Mouse (Mus musculus): ENCODE results near the gene A930033H14Rik.

A930033H14Rik gene

DNA sequence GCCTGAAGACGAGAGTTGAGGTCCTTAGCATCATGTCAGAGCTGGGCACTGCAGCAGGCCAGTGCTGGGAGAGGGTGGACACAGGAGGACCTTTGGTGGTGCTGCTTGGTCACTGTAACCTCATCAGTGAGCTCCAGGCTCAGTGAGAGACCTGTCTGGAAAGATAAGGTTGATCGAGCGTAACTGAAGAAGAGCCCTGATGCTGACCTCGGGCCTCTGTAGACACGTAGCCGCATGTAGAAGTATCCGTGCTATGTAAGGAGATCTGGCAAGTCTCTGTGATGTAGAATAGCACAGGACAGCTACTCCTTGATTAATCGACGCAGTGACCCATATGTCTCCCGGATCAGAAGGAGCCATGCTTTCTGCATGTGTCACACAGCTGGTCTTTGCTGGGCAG, 19.2 kb downstream of the A930033H14Rik start:
- no peak for DNase-seq (ENCODE audit: low spot score)

DNA sequence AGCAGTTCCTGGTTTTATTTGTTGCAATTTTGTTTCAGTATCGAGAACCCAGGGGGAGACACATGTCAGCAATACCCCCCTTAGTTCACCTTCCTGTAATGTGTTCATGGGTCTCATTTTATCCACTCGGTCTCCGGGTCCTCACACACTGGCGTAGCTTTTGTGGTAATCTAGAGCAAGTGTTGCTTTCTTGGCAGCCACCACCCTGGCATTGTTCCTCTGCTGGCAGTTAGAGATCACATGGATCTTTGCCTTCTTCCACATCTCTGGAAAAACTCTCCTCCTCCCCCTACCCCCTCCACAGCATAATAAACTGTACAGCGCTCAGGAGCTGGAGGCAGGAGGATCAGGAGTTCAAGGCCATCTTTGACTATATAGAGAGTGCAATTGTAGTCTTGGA, 20.6 kb downstream of the A930033H14Rik start:
- no peak for DNase-seq (ENCODE audit: low spot score)

DNA sequence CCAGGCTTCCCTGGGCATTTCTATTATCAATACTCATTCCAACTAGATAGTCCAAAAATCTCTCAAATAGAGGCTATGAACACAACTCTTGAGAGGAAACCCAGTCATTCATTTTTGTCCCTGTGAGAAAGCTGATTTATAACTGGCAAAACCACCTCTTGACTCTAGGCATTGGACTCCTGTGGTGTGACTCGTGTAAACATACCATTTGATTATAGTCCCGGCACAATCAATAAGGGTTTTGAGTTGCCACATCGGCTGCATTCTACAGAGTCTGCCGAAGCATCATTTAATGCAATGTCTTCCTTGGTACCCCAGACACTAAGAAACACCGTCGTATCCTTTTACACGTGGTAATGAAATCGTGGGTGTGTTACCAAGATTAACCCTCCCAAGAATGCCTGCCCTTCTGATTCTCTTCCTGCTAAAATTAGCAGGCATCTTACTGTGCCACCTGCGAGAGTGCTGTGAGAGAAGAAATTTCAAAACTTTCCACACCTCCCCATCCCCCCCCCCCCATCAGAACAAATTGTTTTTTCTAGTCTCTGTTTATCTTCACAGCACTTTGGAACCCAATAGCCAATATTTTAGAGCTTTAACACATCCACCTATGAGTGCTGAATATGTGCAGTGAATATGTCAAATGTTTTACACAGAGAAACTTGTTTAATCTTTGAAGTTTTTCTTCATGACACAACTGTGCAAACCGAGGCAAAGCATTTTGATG, 22.3 kb downstream of the A930033H14Rik start:
- DNase-seq (ENCODE audit: low spot score): no peak

DNA sequence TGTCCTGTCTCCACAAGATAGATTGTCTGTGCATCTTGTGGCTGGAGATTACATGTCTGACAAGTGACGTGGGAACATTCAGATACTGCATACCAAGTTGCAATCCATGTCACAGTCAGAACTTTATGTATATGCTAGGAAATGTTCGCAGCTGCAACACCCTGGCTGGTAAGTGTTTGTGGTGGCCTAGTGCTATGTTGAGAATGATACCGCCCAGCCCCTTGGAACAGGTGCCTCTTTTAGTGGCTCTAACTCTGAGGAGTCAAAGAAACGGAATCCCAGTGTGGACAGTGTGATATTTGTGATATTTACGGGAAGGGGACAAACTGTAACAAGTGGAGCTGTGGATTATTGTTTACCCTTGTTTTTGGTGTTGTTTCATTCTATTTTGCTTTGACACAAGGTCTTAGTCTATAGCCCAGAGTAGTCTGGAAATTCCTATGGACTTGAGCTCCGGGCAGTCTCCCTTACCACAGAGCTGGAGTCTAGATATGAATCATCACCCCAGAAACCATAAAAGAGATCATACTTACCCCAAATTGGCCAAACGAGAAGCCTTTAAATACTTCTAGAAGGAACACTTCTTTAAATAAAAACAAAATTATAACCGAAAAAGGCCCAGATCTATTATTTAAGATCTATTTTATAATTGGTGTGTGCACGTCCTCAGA, 25.0 kb downstream of the A930033H14Rik start:
- DNase-seq (ENCODE audit: low spot score): no peak

DNA sequence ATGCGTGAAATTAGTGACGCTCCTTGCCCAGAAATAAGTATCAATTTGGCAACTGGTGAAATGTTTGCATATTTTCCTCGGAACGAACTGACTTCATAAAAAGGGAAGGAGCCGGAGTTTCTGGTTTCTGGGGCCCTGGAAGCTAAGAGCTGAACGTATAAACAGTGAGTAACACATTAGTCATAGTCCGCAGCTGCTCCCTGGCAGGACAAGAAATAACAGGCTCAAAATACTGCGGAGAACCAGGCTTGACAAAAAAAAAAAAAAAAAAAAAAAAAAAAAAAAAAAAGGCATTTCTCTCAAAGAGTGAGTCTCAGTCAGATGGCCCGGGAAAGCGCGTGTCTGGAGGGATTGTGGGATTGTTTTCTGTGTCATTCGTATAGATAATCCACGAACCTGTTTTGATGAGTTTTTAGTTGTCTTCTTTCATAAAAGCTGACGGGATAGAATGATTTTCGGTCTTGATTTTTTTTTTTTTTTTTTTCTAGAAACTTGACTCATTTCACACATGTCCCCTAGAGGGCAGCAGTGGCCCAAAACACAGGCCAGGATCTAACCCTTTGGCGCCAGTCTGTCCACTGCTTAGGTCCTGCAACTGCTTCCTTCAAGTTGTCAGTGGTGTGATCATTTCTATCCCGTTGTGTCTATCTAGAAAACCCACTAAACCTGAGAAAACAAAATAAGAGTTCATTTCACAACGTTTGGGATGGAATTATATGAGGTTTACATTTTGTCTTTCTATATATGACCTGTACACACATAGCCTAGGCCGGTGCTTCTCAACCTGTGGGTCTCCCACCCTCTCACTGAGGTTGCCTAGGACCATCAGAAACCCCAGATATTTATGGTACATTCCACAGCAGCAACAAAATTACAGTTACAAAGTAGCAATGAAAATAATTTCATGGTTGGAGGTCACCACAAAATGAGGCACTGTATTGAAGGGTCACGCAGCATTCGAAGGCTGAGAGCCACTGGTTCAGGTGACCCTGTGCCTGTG, 26.7 kb downstream of the A930033H14Rik start:
- peak; percentile 85 for DNase-seq (ENCODE audit: low spot score)

DNA sequence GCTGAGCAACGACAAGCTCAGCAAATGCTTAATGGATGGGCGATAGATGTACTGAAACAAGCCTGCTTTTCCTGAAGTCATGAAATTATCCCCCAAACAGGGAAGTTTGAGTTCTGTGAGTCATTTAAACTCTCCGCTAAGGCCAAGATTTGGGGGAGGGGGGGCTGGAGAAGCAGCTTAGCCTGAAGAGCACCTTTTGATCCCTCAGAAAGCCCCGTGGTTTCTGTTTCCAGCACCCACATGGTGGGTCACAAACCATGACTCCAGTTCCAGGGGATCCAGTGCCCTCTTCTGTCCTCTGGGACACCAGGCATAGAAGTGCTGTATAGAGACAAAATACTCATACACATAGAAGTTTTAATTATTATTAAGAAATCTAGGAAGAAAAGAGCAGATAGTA, 27.5 kb downstream of the A930033H14Rik start:
- no peak for DNase-seq (ENCODE audit: low spot score)

DNA sequence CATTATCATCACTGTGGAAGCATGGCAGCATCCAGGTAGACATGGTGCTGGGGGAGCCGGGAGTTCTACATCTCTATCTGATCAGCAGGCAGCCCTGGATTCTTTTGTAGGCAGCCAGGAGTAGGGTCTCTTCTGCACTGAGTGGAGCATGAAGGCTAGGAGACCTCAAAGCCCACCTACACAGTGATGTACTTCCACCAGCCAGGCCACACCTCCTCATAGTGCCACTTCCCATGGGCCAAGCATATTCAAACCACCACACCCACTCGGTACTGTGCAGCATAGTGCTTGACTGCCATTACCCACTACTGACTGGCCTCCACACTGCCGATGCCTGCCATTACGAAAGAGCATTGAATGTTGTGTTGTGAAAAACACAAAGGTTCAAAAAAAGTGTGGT, 28.0 kb downstream of the A930033H14Rik start:
- DNase-seq (ENCODE audit: low spot score): no peak

DNA sequence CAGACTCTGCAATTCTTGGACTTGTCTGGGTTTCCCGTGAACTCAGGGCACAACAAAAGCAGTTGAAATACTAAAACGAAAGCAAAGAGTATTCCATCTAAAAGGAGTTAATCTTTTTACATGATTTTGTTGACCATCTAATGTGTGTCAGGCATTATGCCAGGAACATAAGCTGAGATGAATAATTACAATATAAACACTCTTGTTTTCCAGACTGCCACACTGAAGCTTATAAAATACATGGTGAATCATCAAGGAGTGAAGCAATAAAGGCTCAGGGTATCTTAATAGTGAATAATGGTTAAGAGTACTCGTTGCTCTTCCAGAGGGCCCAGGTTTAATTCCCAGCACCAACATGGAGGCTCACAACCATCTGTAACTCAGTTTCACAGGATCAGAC, 31.9 kb downstream of the A930033H14Rik start:
- no peak for DNase-seq (ENCODE audit: low spot score)

DNA sequence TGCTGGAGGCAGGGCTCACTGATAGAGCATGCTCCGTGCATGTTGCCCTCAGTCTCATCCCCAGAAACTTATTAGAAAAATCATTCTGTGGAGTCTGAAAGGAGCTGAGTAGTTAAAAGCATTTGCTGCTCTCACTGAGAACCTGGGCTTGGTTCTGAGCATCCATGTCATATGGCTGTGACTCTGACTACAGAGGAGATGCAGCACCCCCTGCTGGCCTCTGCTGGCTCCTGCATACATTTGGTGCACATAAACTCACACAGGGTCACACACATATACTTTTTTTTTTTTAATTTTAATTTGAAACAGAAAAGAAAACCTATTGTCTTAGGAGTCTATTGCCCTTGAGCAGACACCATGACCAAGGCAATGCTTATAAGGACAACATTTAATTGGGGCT, 33.6 kb downstream of the A930033H14Rik start:
- no peak for DNase-seq (ENCODE audit: low spot score)

DNA sequence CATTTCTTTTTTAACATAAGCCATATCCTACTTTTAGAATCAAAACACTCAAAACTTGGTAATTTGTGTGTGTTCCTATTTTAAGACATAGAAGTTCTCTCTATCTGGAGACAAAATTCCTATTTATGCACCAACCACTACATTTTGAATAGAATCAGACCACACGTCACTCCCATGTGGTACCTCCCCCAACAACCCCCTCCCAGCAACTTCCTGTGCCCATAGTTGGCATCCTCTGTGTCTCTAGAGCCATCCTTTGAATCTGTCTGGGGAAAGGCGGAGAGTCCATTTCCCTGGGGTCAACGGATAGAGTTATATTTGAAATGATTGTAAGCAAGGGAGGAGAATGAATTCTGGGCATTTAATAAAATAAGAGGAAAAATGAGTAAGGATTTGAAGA, 36.8 kb downstream of the A930033H14Rik start:
- no peak for DNase-seq (ENCODE audit: low spot score)

DNA sequence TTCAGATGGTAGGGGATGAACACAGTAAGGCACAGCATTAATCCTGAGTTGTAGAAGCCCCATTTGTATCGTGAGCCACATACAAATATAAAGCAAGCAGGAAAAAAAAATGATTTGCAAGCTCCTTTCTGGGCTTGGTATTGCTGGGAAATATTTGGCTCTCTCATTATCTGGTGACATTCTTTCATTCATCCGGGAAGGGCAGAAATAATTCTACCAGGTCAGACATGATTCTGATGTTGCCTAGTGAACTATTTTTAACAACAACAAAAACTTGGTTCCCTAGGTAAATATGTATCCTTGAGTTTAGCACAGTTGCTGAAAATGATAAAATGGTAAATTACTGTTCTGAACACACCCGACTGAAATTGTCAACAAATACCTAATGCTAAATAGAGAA, 40.5 kb downstream of the A930033H14Rik start:
- no peak for DNase-seq (ENCODE audit: low spot score)

DNA sequence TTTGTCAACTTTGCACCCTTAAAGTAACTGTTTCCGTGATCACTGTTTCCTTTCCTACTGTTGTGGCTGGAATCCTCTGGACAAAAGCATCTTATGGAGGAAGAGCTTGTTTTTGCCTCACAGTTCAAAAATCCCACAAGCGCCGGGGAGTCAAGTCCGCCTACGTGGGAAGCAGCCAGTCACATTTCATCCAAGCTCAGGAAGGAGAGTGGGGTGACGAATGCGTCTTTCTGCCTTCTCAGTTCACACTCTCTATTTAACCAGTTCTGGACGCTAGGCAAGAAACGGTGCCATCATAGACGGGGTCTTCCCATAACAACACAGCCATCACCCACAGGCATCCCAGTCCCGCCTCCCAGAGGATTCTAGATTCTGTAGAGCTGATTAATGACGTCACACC, 46.4 kb downstream of the A930033H14Rik start:
- no peak for DNase-seq (ENCODE audit: low spot score)

DNA sequence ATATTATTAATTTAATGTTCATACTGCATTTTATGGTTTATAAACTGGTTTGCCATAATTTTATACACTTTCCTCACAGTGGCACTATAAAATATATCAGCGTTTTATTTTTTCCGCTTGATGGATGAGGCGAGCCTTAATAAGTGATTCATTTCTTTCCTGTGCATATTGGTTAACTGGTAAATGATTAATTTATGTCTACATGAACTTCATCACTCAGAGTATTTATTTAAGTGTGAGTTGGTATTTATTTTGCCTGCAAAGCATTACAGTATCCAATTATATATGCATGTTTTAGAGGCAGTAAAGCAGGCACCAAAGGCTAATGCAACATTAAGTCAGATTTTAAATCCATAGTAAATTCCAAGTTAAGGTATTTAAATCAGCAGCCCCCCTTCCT, 47.1 kb downstream of the A930033H14Rik start:
- no peak for DNase-seq (ENCODE audit: low spot score)

DNA sequence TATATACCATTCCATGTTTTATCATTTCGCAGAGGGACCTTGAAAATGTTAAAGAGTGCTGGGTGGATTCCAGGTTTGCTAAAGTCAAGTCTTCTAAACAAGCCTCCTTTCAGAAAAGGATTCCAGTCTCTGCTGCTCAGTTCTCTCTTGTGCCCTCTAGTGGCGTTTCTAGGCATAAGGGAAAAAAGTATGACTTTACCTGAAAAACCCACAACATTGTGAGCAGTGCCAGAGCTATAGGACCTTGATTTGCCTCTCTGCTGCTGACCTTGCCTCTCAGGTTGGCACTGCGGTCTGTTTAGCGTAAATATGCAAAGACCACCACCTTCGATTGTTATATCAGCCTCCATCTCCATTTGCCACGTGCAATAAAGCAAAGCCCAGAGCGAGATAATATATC, 47.8 kb downstream of the A930033H14Rik start:
- DNase-seq (ENCODE audit: low spot score): peak; percentile 27

DNA sequence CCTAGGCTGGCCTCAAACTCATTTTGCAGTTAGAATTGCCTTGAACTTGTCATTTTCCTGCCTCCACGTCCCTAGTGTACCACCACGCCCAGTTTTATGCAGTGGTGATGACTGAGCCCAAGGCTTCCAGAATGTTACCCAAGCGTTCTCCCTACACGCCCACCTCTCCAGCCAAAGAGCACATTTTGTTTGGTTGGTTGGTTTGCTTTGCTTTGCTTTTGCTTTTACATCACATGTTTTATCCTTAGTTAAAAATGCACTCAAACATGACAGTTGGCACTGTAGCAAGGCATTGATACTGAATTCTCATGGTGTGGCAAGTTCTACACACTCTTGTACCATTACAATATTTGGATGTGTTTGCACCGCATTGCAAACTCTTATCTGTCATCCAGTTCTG, 49.7 kb downstream of the A930033H14Rik start:
- no peak for DNase-seq (ENCODE audit: low spot score)

DNA sequence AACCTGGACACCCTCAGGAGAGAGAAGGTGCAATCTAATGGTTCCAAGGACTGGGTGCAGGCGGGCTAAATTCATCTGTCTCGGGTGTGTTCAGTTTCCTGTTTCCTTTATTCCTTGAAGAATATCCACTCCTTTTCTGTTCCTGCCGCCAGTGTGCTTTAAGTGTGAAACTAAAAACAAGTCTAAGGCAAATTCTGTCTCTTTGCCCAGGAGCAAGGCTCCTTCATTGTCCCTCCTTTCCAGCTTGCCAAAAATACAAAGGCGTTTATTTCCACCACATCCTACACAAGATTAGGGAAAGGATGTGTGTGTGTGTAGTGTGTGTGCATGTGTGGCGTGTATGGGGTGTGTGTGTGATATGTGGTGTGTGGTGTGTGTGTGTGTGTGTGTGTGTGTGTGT, 50.3 kb downstream of the A930033H14Rik start:
- no peak for DNase-seq (ENCODE audit: low spot score)

DNA sequence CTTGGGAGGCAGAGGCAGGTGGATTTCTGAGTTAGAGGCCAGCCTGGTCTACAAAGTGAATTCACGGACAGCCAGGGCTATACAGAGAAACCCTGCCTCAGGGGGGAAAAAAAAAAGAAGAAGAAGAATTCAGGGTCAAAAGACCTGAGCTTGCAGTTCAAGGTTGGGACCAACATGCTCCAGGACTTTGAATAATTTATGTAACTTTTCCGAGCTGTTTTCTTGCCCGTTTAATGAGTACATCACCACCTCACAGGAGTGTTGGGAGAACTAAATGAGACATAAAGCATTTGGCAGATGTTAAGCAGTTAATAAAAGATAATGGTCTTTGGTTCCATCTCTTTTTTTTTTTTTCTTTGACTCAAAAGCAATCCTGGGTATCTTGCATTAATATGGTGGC, 51.4 kb downstream of the A930033H14Rik start:
- DNase-seq (ENCODE audit: low spot score): no peak

DNA sequence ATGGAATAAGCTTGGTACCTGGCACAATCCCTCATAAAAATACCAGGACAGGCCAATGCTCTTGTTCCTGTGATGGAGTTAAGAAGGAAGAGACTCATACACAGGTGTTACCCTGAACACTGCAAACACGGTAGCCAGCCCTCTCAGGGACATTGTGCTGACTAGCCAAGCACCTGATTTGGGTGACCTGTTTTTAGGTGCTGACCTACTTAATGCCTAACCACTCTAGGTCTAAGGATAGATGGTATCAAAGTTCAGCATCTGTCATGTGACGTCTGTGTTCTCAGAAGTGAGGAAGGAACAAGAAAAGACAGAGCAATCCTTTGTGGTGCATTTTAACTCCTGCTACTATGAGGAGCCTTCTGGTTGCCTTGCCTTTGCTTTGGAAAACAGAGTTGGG, 52.0 kb downstream of the A930033H14Rik start:
- DNase-seq (ENCODE audit: low spot score): no peak
